Mouse (Mus musculus) kidney, adult 2 months (tissue): Measurements from ENCODE around the gene Dazl. TPM values are rescaled to one million over a fixed set of nuclear protein-coding genes. Genes with fewer than 3 reads are reported as not detected.

Experiments
- DNase-seq: peaks from one replicate; pipeline ENCODE4 v3.0.0; 2021
- H3K27ac ChIP-seq: fragments of 200-500 bp; 2 replicates; pipeline ENCODE4 v1.5.1; 2012; ENCODE audit warnings: low read depth, low read length, control low read depth, inconsistent platforms; ENCODE audit not compliant: insufficient read depth
- H3K27me3 ChIP-seq: fragments of 200-500 bp; replicated peaks from 2 replicates; pipeline ENCODE4 v1.6.1; 2012; ENCODE audit warnings: mild to moderate bottlenecking, moderate library complexity, low read length, inconsistent platforms; ENCODE audit not compliant: control insufficient read depth, insufficient read depth
- H3K36me3 ChIP-seq: fragments of 200-500 bp; 2 replicates; pipeline ENCODE4 v1.6.1; 2012; ENCODE audit warnings: mild to moderate bottlenecking, moderate library complexity, low read length, inconsistent platforms; ENCODE audit not compliant: control insufficient read depth, insufficient read depth
- H3K4me1 ChIP-seq: fragments of 200-500 bp; 2 replicates; pipeline ENCODE4 v1.6.1; 2011; ENCODE audit warnings: low read length; ENCODE audit not compliant: control insufficient read depth, insufficient read depth
- H3K4me3 ChIP-seq: fragments of 200-500 bp; 2 replicates; pipeline ENCODE4 v1.5.1; 2011; ENCODE audit warnings: mild to moderate bottlenecking, low read depth, low read length, control low read depth; ENCODE audit not compliant: insufficient read depth
- CTCF ChIP-seq: fragments of 200-500 bp; conservative IDR thresholded peaks from 2 replicates; pipeline ENCODE4 v1.5.1; 2011; ENCODE audit warnings: low read depth, mild to moderate bottlenecking, control low read depth, low read length, moderate library complexity, mixed read lengths; ENCODE audit not compliant: insufficient read depth, insufficient read length
- POLR2A ChIP-seq: fragments of 200-500 bp; IDR thresholded peaks from one replicate; pipeline ENCODE4 v1.6.1; 2011; ENCODE audit warnings: low read depth, low read length, control low read depth
- WGBS: fragments of 180-500 bp; shearing (Covaris S2); methylation state at CpG from one replicate; pipeline ENCODE4 v1.1.7; 2018; 5-methylcytosine and 5-hydroxymethylcytosine counted together
- polyA plus RNA-seq: library from polyadenylated mRNA; depleted of rRNA; stranded (reverse); fragments of >200 nt; gene quantifications from 2 replicates; pipeline ENCODE4 v1.2.3, GENCODE M21; 2012

Dazl gene
- polyA plus RNA-seq, 1 experiment, result not detected

DNA sequence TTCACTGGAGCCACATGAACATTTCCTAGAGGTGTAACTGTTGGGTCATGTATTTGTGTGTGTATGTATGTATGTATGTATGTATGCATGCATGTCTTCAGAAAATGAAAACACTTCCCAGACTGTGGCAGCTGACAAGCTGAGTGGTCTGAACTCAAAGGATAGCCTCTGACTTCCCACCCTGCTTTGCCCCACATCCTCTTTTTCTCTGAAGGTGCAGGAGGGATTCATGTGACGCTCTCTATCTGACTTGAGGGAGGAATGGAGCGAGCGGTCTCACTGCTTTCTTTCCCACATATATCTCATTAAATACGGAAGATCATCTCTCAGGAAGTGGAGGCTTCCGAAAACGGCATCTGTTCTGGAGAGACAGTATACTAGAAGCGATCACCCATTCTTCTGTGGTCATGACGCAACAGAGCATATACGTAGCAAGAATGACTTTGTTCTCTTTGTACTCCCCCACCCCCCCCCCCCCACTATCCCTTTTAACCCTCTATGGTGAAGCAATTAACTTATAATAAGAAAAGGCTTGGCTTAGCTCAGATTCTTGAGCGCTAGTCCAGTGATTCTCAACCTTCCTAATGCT, 14.7 kb upstream of the Dazl start:
- Histone ChIP-seq H3K27me3 (no peaks in the 10 kb centered on the region), H3K27ac (no peak overlapping the region), H3K36me3 (no peaks in the 10 kb centered on the region), H3K4me1 (no peaks in the 10 kb centered on the region), H3K4me3 (no peak overlapping the region)
- WGBS, result 92% methylated on average over 10 of the region's 10 CpGs
- no peak for TF ChIP-seq POLR2A
- no peak for TF ChIP-seq CTCF
- no peak for DNase-seq

DNA sequence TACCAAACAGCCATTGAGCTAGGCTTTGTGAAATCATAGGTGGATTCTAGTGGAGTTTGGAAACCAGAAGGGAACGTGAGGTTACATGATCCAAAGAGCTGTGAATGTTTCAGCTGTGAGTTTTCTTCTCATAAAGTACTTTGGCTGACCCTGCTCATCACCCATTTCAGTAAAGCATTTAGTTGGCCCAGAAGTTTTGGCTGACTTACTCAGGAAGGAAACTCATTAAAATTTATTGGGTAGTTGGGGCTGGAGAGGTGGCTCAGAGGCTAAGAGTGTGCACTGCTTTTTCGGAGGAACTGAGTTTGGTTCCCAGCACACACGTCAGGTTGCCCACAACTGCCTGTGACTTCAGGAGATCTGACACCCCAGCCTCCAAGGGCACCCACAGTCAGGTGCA, 9.4 kb upstream of the Dazl start:
- Histone ChIP-seq H3K4me1 (no peaks in the 10 kb centered on the region; the same call in 1 of the 2 replicates), H3K27me3 (no peaks in the 10 kb centered on the region), H3K36me3 (no peaks in the 10 kb centered on the region), H3K27ac (peak overlapping the region; percentile 26), H3K4me3 (no peak overlapping the region)
- DNase-seq, result peak; percentile 48
- TF ChIP-seq POLR2A (no peak), CTCF (no peak)
- WGBS, result 45% methylated on average over 3 of the region's 3 CpGs

DNA sequence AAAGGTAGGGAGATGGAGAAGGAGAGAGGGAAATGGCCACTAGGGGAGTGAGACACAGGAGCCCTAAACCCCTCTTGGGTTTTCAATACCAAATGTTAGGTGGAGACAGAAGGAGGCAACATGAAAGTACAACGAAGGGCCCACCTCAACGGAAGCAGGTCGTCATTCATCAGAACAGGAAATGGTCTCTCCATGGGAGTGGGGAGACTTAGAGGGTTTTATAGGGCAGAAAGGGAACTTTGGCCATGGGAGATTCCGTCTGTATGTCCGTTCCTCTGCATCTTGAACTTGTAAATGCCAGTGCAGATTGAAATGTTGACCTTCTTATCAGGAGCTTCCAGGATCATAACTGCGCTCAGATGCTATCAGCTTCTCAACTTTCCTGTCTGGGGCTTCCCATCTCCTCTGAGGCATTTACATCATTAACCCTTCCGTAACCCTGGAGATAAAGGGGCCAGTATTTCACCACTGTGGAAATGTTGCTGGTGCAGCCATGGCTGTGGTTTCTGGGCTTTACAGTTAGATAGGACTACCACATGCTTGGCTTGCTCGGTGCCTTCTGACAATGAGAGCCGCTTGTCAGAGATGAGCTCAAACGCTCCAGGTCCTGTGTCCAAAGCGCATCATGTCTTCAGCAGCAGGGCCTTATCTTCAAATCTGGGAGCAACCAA, 6.9 kb upstream of the Dazl start:
- TF ChIP-seq CTCF (no peak), POLR2A (no peak)
- 71% methylated on average over 11 of the region's 11 CpGs for WGBS

DNA sequence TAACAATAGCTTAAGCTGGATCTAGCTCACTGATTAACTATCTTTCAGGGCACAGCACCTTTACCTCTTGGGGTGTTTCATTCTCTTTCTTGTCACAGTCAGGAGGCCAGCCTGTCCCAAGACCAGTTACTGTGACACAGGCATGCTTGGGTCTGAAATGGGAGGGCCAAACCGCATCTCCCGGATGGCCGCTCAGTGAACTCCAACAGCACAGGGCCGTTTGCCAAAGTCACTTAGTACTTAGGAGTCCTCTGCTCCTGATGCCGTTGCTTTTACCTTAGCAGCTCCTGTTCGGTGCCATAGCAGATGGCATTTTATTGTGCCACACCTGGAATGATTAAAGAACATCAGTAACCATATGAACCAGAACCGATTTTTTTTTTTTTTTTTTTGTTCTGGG, 5.4 kb upstream of the Dazl start:
- WGBS, result 53% methylated on average over 7 of the region's 7 CpGs
- TF ChIP-seq CTCF (no peak), POLR2A (no peak)
- Histone ChIP-seq H3K4me3 (no peak overlapping the region), H3K27me3 (no peaks in the 10 kb centered on the region), H3K27ac (no peak overlapping the region), H3K4me1 (no peaks in the 10 kb centered on the region; the same call in 1 of the 2 replicates), H3K36me3 (no peaks in the 10 kb centered on the region)
- peak; percentile 54 for DNase-seq

More for the DNA sequence above, 6.9 kb upstream of the Dazl start:
- Histone ChIP-seq H3K4me1 (no peaks in the 10 kb centered on the region; the same call in 1 of the 2 replicates), H3K27ac (no peak overlapping the region), H3K36me3 (no peaks in the 10 kb centered on the region), H3K4me3 (no peak overlapping the region), H3K27me3 (no peaks in the 10 kb centered on the region)
- no peak for DNase-seq

- 90% methylated on average over 12 of the region's 12 CpGs for WGBS
- no peak for DNase-seq
- Histone ChIP-seq H3K27ac (no peak overlapping the region), H3K4me3 (no peak overlapping the region), H3K4me1 (no peaks in the 10 kb centered on the region), H3K27me3 (no peaks in the 10 kb centered on the region), H3K36me3 (no peaks in the 10 kb centered on the region)
- no peak for TF ChIP-seq POLR2A
- TF ChIP-seq CTCF, result no peak
Measured at GRCm38 (mm10) chr17:50294726-50295125, 1.3 kb upstream of the Dazl start.

DNA sequence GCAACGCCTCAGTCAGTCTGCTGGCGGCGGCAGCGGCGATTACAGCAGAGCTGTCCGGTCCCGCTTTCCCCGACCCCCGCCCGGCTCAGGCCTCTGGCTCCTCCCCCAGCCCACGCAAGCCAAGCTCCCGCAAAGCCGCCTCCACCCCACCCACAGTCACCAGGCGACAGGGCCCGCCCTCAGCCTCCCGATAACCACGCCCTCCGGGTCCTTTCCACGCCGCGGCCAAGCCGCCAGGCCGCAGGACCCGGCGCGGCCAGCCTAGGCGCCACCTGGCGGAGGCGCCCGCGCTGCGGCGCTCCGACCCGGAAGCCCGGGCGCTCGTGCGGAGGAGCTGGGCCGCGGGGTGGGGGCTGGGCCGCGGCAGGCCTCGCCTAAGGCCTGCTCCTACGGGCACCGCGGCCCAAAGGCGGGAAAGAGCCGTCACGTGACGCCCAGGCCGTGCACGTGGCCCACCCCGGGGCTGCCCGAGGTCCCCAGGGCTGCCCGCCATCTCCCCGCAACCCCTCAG, 720 bp downstream of the Dazl start:
- DNase-seq, result peak; percentile 92
- no peaks in the 10 kb centered on the region for H3K27me3 ChIP-seq
- no peak overlapping the region for H3K27ac ChIP-seq
- TF ChIP-seq CTCF (peak; percentile 45), POLR2A (no peak)
- no peaks in the 10 kb centered on the region for H3K36me3 ChIP-seq
- H3K4me3 ChIP-seq, result peak overlapping the region; percentile 69
- H3K4me1 ChIP-seq, result no peaks in the 10 kb centered on the region
- WGBS, result 6% methylated on average over 57 of the region's 57 CpGs

DNA sequence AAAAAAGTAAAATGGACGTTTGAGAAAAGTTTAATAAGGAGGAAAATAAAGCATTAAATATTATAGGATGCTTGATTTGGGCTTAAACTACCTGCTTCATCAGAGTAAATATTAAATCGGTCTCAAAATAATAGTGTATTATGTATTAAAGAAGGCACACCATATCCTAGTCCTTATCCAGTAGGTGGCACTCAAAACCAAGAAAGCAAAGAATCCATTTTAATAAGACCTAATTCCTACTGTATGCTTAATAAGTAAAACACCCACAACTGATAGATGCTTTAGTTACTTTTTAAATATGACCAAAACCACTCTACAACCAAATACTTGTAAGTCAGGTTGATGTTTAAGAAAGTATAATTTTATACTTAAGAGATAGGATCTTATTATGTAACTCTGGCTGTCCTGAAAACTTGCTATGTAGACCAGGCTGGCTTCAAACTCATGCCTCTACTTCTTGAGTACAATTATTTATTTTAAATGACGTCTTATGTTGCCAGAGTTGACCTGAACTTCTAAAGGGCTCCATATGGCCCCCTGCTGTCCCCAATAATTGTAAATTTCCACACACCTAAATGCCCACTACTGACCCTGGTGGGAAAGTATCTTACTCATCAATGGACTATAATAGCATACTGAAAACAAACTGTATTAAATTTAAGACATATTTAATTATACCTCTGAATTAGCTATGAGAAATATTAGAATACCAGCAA, 1.8 kb downstream of the Dazl start:
- 11% methylated on average over 3 of the region's 3 CpGs for WGBS
- 0 out of 2 replicates have a peak, but pooled peaks have one; percentile 11 for TF ChIP-seq CTCF
- TF ChIP-seq POLR2A, result no peak
- no peak overlapping the region for H3K27ac ChIP-seq
- no peaks in the 10 kb centered on the region for H3K27me3 ChIP-seq
- no peaks in the 10 kb centered on the region for H3K4me1 ChIP-seq
- DNase-seq, result peak; percentile 54
- H3K36me3 ChIP-seq, result no peaks in the 10 kb centered on the region
- no peak overlapping the region for H3K4me3 ChIP-seq
